Mouse (Mus musculus): Measurements from ENCODE around the gene Gm21921. TPM values are rescaled to one million over a fixed set of nuclear protein-coding genes. Genes with fewer than 3 reads are reported as not detected.
"Not testable (repeated sequence)": the region's sequence is repeated elsewhere in the genome, so short reads cannot be mapped to it uniquely, and the experiment has no call there.

The Gm21921 gene
- total RNA-seq (2015) (not detected in 2 replicates), total RNA-seq (2017) (not detected in 2 replicates)

- not testable (repeated sequence) for ATAC-seq (replicated peaks; ENCODE audit: poor library complexity)
Observed at GRCm38 (mm10) chrY:24796143-24796542, at the start of gene Gm21921. Gene Gm21921 (minus strand): TSS chrY:24796243.
